Mouse (Mus musculus) C2C12 (cell line): Measurements from ENCODE around the gene Fsd2.

Experiments
- CTCF ChIP-seq: IDR thresholded peaks from one replicate; pipeline ENCODE4 v1.5.1; 2011; ENCODE audit not compliant: control insufficient read depth, insufficient read depth, insufficient read length
- MAX ChIP-seq: IDR thresholded peaks from one replicate; pipeline ENCODE4 v1.6.1; 2011; ENCODE audit warnings: mild to moderate bottlenecking, control low read depth
- MYOD1 ChIP-seq: IDR thresholded peaks from one replicate; pipeline ENCODE4 v1.6.1; 2011; ENCODE audit warnings: low read depth; ENCODE audit not compliant: control insufficient read depth, insufficient read length
- USF1 ChIP-seq: IDR thresholded peaks from one replicate; pipeline ENCODE4 v1.6.1; 2011; ENCODE audit warnings: low read depth, mild to moderate bottlenecking, control low read depth, moderate library complexity

DNA sequence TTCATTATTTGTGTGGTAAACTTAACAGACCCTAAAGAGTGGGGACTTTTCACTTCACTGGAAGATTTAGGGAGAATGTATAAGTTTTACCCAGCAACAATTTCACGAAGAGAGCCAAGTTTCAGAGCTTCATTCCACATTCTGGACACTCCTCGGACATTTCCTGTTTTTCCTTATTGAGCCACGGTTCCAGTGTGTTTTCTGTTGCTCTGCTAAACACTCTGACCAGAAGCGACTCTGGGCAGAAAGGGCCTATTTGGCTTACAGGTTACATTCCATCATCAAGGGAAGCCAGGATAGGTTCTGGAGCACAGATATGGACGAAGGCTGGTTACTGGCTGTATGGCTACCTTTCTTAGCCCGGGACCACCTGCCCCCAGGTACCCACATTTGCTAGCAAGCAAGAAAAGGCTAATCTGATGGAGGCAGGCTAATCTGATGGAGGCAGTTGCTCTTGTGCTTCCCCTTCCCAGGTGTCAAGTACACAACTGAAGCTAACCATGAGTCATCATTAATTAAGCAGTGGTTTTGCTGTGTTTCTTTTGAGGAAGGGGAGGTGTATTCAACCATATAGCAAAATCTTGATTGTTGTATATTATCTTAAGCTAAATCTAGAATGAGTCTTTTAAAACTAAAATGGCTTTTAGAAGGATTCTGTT lies 6.0 kb upstream of the Fsd2 start:
- no peak for TF ChIP-seq CTCF
- TF ChIP-seq MYOD1 = no peak
- TF ChIP-seq USF1 = no peak
- TF ChIP-seq MAX = no peak
